Mouse (Mus musculus) olfactory bulb, adult 2 months (tissue): ENCODE measurements around the gene Grip1. TPM values are rescaled to one million over a fixed set of nuclear protein-coding genes. Genes with fewer than 3 reads are reported as not detected.

Source experiments
- H3K27ac ChIP-seq: fragments of 200-500 bp; 2 replicates; pipeline ENCODE4 v1.5.1; 2012; ENCODE audit warnings: low read depth, low read length; ENCODE audit not compliant: insufficient read depth
- H3K4me1 ChIP-seq: fragments of 200-500 bp; 2 replicates; pipeline ENCODE4 v1.6.1; 2012; ENCODE audit warnings: low read length; ENCODE audit not compliant: control insufficient read depth, insufficient read depth
- H3K4me3 ChIP-seq: fragments of 200-500 bp; 2 replicates; pipeline ENCODE4 v1.5.1; 2012; ENCODE audit warnings: mild to moderate bottlenecking, low read depth, low read length, moderate library complexity; ENCODE audit not compliant: insufficient read depth
- CTCF ChIP-seq: fragments of 200-500 bp; IDR thresholded peaks from 2 replicates; pipeline ENCODE4 v1.5.1; 2012; ENCODE audit warnings: low read depth, mild to moderate bottlenecking, low read length, moderate library complexity; ENCODE audit not compliant: insufficient read depth
- POLR2A ChIP-seq: fragments of 200-500 bp; IDR thresholded peaks from 2 replicates; pipeline ENCODE4 v1.6.1; 2012; ENCODE audit warnings: mild to moderate bottlenecking, low read depth, low read length, moderate library complexity; ENCODE audit not compliant: insufficient read depth
- WGBS: fragments of 180-500 bp; shearing (Covaris S2); methylation state at CpG from one replicate; pipeline ENCODE4 v1.1.7; 2018; 5-methylcytosine and 5-hydroxymethylcytosine counted together
- polyA plus RNA-seq: library from polyadenylated mRNA; stranded (reverse); fragments of >200 nt; gene quantifications from 2 replicates; pipeline ENCODE4 v1.2.4, GENCODE M21; 2012; ENCODE audit warnings: low replicate concordance; ENCODE audit not compliant: missing spikeins, insufficient read depth, insufficient read length

Gene Grip1
- polyA plus RNA-seq, 1 experiment = not detected

DNA sequence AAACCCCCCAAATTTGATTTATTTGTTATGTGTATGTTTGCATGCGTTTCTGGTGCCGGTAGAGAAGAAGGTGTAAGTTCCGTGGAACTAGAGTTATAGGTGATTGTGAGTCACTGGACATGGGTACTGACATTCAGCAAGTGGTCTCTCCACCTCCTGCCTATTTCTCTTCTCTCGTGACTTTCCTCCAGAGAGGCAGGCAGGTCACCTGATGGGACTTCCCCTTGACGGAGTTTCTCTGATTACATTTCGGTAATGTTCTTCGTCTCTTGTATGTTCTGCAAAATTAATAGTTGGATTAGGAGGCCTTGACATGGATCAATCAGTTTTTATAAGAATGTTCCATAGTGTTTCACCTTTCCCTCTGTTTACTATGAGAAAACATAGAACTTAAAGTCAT is 23.4 kb upstream of the Grip1 start:
- H3K4me1 ChIP-seq = no peaks in the 10 kb centered on the region
- WGBS = 96% methylated on average over 7 of the region's 7 CpGs
- no peak overlapping the region for H3K27ac ChIP-seq
- no peak overlapping the region for H3K4me3 ChIP-seq
- TF ChIP-seq POLR2A (no peak), CTCF (no peak)

DNA sequence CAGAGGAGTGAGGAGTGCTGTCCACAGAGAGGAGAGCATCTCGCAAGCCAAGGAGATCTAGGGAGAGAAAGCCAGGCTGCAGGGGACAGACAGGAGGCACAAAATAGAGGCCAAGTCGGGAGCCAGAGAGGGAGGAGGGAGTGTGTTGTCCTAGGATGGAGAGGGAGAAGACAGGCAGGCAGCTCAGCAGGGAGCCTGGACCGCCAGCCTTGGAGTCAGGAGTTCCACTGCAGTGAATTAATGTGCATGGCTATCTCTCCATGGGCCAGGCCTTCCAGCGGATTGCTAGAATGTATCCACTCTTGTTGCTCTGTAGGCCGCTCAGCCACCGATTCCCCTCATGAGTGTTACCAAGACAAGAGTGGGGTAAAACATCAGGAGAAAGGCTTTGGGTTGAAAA is 21.8 kb upstream of the Grip1 start:
- no peak overlapping the region for H3K4me3 ChIP-seq
- 82% methylated on average over 6 of the region's 6 CpGs for whole genome bisulfite sequencing
- TF ChIP-seq POLR2A = no peak

DNA sequence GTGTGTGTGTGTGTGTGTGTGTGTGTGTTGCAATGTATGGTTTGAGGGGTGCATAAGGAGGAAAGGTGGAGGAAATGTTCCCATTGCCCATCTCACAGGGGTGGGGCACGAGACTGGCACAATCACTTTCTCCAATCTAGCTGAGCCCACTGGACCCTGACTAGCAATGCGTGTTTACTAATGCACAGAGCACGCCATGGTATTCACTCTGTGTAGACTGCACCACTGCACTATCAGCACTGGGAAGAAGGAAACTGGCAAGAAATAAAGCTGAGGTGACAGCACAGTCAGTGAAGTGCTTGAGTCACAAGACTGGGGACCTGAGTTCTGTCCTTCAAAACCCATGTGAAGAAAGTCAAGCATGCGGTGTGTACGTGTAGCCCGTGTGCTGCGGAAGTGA is 17.8 kb upstream of the Grip1 start:
- Histone ChIP-seq H3K4me1 (no peaks in the 10 kb centered on the region), H3K4me3 (no peak overlapping the region), H3K27ac (no peak overlapping the region)
- no peak for TF ChIP-seq POLR2A
- TF ChIP-seq CTCF = no peak
- 96% methylated on average over 7 of the region's 7 CpGs for WGBS

More for the DNA sequence above, 21.8 kb upstream of the Grip1 start:
- Histone ChIP-seq H3K4me1 (no peaks in the 10 kb centered on the region), H3K27ac (no peak overlapping the region)

GRCm38 (mm10) chr10:119437319-119437718 is 16.3 kb upstream of the Grip1 start:
- TF ChIP-seq CTCF (no peak), POLR2A (no peak)
- no peak overlapping the region for H3K27ac ChIP-seq
- 87% methylated on average over 3 of the region's 3 CpGs for WGBS
- H3K4me1 ChIP-seq = no peaks in the 10 kb centered on the region
- H3K4me3 ChIP-seq = no peak overlapping the region

DNA sequence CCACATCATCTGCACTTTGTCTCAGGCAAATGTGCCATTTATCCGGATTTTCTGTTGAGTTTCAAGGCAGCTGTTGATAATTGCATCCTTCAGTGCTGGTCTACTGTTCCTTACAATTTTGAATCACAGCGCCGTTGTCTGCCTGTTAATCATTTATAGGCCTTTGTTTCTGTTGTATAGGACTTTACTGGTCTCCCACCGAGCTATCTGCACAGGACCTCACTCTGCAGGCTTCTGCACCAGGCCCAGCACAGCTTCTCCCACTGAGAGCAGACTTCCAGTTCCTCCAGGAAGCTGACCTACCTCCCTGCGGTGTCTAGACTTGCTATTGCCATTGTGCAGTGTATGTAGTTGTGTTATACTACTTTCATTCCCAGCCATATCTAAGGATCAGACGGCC is 11.9 kb upstream of the Grip1 start:
- no peak overlapping the region for H3K27ac ChIP-seq
- no peak overlapping the region for H3K4me3 ChIP-seq
- 45% methylated on average over 6 of the region's 6 CpGs for WGBS
- no peaks in the 10 kb centered on the region for H3K4me1 ChIP-seq
- no peak for TF ChIP-seq POLR2A
- no peak for TF ChIP-seq CTCF

- TF ChIP-seq POLR2A (no peak), CTCF (no peak)
- H3K27ac ChIP-seq = no peak overlapping the region
- 86% methylated on average over 14 of the region's 14 CpGs for WGBS
- no peak overlapping the region for H3K4me3 ChIP-seq
- H3K4me1 ChIP-seq = no peaks in the 10 kb centered on the region
These were observed 6.2 kb upstream of the Grip1 start for GRCm38 (mm10) chr10:119447392-119447914.

- Histone ChIP-seq H3K4me1 (no peaks in the 10 kb centered on the region), H3K4me3 (no peak overlapping the region), H3K27ac (no peak overlapping the region)
- 97% methylated on average over 3 of the region's 3 CpGs for WGBS
- TF ChIP-seq CTCF (no peak), POLR2A (no peak)
These were observed 5.7 kb upstream of the Grip1 start for GRCm38 (mm10) chr10:119447930-119448329.

- 52% methylated on average over 5 of the region's 5 CpGs for WGBS
- Histone ChIP-seq H3K4me3 (no peak overlapping the region), H3K4me1 (peaks cover 14% of the 10 kb centered on the region), H3K27ac (no peak overlapping the region)
- TF ChIP-seq CTCF = no peak
- TF ChIP-seq POLR2A = no peak
These were observed 932 bp upstream of the Grip1 start for GRCm38 (mm10) chr10:119452698-119453097.

DNA sequence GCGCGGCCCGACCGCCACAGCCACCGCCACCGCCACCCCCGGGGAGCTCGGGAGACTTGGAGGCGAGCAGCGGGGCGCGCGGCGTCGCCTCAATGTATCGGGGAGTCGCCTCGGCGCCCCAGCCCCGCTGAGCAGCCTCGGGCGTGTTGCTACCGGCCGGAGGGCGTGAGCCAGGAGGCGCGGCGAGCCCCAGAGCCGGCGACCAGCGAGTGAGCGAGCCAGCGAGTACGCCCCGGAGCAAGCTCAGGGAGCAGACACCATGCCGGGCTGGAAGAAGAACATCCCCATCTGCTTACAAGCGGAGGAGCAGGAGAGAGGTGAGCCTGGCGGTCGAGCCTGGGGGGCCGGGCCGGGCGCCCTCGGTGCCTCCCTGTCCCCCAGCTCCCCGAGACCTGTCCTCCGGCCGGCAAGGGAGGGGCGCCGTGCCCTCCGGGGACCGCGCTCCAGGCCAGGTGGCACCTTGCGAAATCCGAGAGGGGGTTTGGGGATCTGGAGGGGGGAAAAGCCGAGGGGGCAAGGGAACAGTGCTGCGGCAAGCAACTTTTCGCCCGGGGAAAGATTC is 557 bp downstream of the Grip1 start:
- WGBS = under 1% methylated on average over 56 of the region's 57 CpGs
- Histone ChIP-seq H3K4me1 (peaks cover 14% of the 10 kb centered on the region), H3K27ac (no peak overlapping the region), H3K4me3 (peak overlapping the region; percentile 78)
- TF ChIP-seq POLR2A (no peak), CTCF (no peak)
